Mouse (Mus musculus) midbrain, embryonic 11.5 days (tissue): ENCODE data around the gene Sfta2. TPM values are rescaled to one million over a fixed set of nuclear protein-coding genes. Genes with fewer than 3 reads are reported as not detected.
A peak's percentile ranks its signal among the peaks of the same experiment; 100 is the strongest.

Source experiments
- ATAC-seq: fragments of 200-750 bp; cut with Nextera tagmentation; 2 replicates; pipeline ENCODE4 v1.8.0; 2017; ENCODE audit warnings: moderate TSS enrichment, moderate library complexity; ENCODE audit not compliant: low FRiP score
- DNase-seq: peaks from one replicate; pipeline ENCODE4 v3.0.0; 2015; ENCODE audit warnings: low spot score; ENCODE audit errors: missing footprints
- H3K27ac ChIP-seq: fragments of 300-500 bp; sonication (generic); 2 replicates; pipeline ENCODE4 v1.5.1; 2014; ENCODE audit warnings: low read depth, low read length
- H3K27me3 ChIP-seq: fragments of 300-500 bp; sonication (generic); 2 replicates; pipeline ENCODE4 v1.6.1; 2014; ENCODE audit warnings: mild to moderate bottlenecking, low read length, moderate library complexity, mixed read lengths; ENCODE audit not compliant: control insufficient read depth, insufficient read depth
- H3K36me3 ChIP-seq: fragments of 300-500 bp; sonication (generic); 2 replicates; pipeline ENCODE4 v1.6.1; 2014; ENCODE audit warnings: mild to moderate bottlenecking, low read length, moderate library complexity, mixed read lengths; ENCODE audit not compliant: control insufficient read depth, insufficient read depth
- H3K4me1 ChIP-seq: fragments of 300-500 bp; sonication (generic); 2 replicates; pipeline ENCODE4 v1.6.1; 2014; ENCODE audit warnings: low read length; ENCODE audit not compliant: control insufficient read depth, insufficient read depth
- H3K4me2 ChIP-seq: fragments of 300-500 bp; sonication (generic); 2 replicates; pipeline ENCODE4 v1.6.1; 2014; ENCODE audit warnings: mild to moderate bottlenecking, moderate library complexity
- H3K4me3 ChIP-seq: fragments of 300-500 bp; sonication (generic); 2 replicates; pipeline ENCODE4 v1.5.1; 2014; ENCODE audit warnings: low read depth, low read length
- H3K9ac ChIP-seq: fragments of 300-500 bp; sonication (generic); 2 replicates; pipeline ENCODE4 v1.6.1; 2014; ENCODE audit warnings: low read length
- H3K9me3 ChIP-seq: fragments of 300-500 bp; sonication (generic); 2 replicates; pipeline ENCODE4 v1.6.1; 2016; ENCODE audit warnings: low read length; ENCODE audit not compliant: control insufficient read depth
- WGBS: fragments of 180-500 bp; shearing (Covaris S2); extraction: QIAGEN DNeasy Blood & Tissue Kit; methylation state at CpG from one replicate; pipeline ENCODE4 v1.1.7; 2014; 5-methylcytosine and 5-hydroxymethylcytosine counted together
- polyA plus RNA-seq: library from polyadenylated mRNA; unstranded; fragments of >200 nt; fragmentation: Nextera tagmentation; extraction: Ambion mirVana; gene quantifications from 2 replicates; pipeline ENCODE4 v1.2.1, GENCODE M21; 2014

Sfta2 gene
- polyA plus RNA-seq, 1 experiment from 2014 or later = not detected

GRCm38 (mm10) chr17:35653086-35653485, 51.7 kb downstream of the Sfta2 start:
- Histone ChIP-seq H3K36me3 (peaks cover 3% of the 10 kb centered on the region), H3K4me1 (no peaks in the 10 kb centered on the region), H3K4me2 (no peak overlapping the region), H3K27me3 (no peaks in the 10 kb centered on the region), H3K9me3 (no peaks in the 10 kb centered on the region), H3K4me3 (no peak overlapping the region), H3K27ac (no peak overlapping the region), H3K9ac (no peak overlapping the region)
- 77% methylated on average over 2 of the region's 2 CpGs for WGBS
- DNase-seq (no peak), ATAC-seq (no peak)

DNA sequence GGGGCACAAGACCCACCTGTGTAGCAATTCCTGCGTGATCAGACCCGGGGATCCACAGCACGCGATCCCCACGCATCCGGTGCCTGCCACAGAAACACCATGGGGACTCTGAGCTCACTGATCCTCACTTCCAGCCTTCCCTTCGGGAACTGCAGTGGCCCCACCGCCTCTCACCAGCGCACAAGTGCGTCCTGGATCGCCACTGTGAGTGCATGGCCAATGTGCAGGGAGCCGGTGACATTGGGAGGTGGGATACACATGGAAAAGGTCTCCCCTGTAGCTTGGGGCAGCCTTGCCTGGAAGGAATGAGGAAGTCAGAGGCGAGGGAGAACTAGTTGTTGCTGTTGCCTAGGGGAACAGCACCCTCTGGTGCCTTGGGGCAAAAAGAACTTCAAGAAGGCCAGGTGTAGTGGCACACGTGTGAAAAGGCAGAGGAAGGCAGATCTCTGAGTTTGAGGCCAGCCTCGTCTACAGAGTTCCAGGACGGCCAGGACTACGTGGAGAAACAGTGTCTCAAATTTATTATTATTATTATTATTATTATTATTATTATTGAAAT, 64.7 kb downstream of the Sfta2 start:
- Histone ChIP-seq H3K4me3 (no peak overlapping the region), H3K4me2 (peak overlapping the region; percentile 95; the same call in 1 of the 2 replicates), H3K36me3 (peaks cover 3% of the 10 kb centered on the region), H3K9ac (no peak overlapping the region), H3K27me3 (no peaks in the 10 kb centered on the region), H3K27ac (no peak overlapping the region), H3K9me3 (no peaks in the 10 kb centered on the region), H3K4me1 (peaks cover 9% of the 10 kb centered on the region)
- ATAC-seq (no peak), DNase-seq (no peak)
- 85% methylated on average over 17 of the region's 17 CpGs for WGBS

DNA sequence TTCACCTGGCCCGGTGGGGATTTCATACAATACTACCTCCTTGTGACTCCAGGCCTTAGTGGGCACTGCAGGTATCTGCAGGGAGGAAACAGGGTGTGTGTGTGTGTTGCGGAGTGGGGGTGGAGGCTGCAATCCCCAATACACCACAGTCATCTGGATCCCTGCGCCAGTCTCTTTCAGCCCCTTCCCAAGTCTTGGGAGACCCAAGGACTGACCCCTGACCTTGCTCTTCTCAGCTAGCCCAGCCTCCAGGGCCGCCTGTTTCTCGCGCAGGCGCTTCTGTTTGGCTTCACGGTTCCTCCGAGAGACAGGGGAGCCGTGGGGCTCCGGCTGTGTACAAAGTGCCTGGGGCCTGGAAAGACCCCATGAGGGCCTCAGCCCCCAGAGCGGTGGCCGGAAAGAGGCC, 65.5 kb downstream of the Sfta2 start:
- 5% methylated on average over 13 of the region's 13 CpGs for WGBS
- peaks cover 9% of the 10 kb centered on the region for H3K4me1 ChIP-seq
- peak overlapping the region; percentile 67 for H3K4me3 ChIP-seq
- peak overlapping the region; percentile 84 for H3K9ac ChIP-seq
- no peaks in the 10 kb centered on the region for H3K27me3 ChIP-seq
- H3K4me2 ChIP-seq = peak overlapping the region; percentile 95
- DNase-seq (no peak), ATAC-seq (no peak; the same call in none of the 2 replicates)
- H3K27ac ChIP-seq = peak overlapping the region; percentile 82
- peaks cover 3% of the 10 kb centered on the region for H3K36me3 ChIP-seq
- H3K9me3 ChIP-seq = no peaks in the 10 kb centered on the region

- H3K9me3 ChIP-seq = no peaks in the 10 kb centered on the region
- H3K4me2 ChIP-seq = peak within 1 kb of the TSS; percentile 95
- WGBS = under 1% methylated on average over 61 of the region's 61 CpGs
- H3K4me1 ChIP-seq = peaks cover 9% of the 10 kb centered on the region
- peak within 1 kb of the TSS; percentile 82 for H3K27ac ChIP-seq
- H3K27me3 ChIP-seq = no peaks in the 10 kb centered on the region
- peak; percentile 100 for DNase-seq
- ATAC-seq = peak; percentile 91
- H3K9ac ChIP-seq = peak within 1 kb of the TSS; percentile 84
- H3K4me3 ChIP-seq = peak within 1 kb of the TSS; percentile 67
- H3K36me3 ChIP-seq = peaks cover 3% of the 10 kb centered on the region
These were observed 66.2 kb downstream of the Sfta2 start, which contains the start of gene Vars2 for GRCm38 (mm10) chr17:35667334-35668065. Gene Vars2, minus strand, starts transcription at chr17:35667592.

- no peak overlapping the region for H3K27ac ChIP-seq
- H3K27me3 ChIP-seq = no peaks in the 10 kb centered on the region
- H3K36me3 ChIP-seq = no peaks in the 10 kb centered on the region
- H3K9me3 ChIP-seq = no peaks in the 10 kb centered on the region
- H3K4me3 ChIP-seq = no peak overlapping the region
- no peak for ATAC-seq
- DNase-seq = no peak
- no peak overlapping the region for H3K4me2 ChIP-seq
- WGBS = 92% methylated on average over 9 of the region's 9 CpGs
- H3K4me1 ChIP-seq = peaks cover 16% of the 10 kb centered on the region
- no peak overlapping the region for H3K9ac ChIP-seq
These were observed 68.4 kb downstream of the Sfta2 start for GRCm38 (mm10) chr17:35669731-35670130.

DNA sequence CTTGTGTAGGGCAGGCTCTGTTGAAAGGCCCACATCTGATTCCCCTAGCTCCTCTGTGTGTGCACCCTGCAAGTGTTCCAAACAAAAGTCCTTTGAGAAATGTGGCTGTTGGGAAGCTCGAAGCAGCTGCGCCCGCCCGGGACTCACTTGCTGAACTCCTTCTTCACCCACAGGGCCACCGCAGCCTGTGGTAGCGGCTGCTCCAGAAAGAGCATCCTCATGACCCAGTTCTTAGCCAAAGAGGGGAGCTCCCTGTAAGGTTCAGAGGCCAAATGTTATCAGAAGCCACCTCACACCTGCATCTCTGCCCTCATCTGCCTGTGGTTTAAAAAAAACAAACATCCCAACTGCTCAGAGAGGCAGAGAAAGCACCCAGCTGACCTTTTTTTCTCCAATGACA, 70.5 kb downstream of the Sfta2 start:
- WGBS = 89% methylated on average over 6 of the region's 6 CpGs
- no peak overlapping the region for H3K4me2 ChIP-seq
- no peak overlapping the region for H3K9ac ChIP-seq
- no peaks in the 10 kb centered on the region for H3K9me3 ChIP-seq
- peaks cover 11% of the 10 kb centered on the region for H3K4me1 ChIP-seq
- no peak overlapping the region for H3K27ac ChIP-seq
- DNase-seq (no peak), ATAC-seq (no peak)
- no peaks in the 10 kb centered on the region for H3K27me3 ChIP-seq
- no peak overlapping the region for H3K4me3 ChIP-seq
- no peaks in the 10 kb centered on the region for H3K36me3 ChIP-seq

GRCm38 (mm10) chr17:35672527-35672926, 71.2 kb downstream of the Sfta2 start:
- H3K4me3 ChIP-seq = no peak overlapping the region
- no peaks in the 10 kb centered on the region for H3K27me3 ChIP-seq
- H3K27ac ChIP-seq = no peak overlapping the region
- no peaks in the 10 kb centered on the region for H3K36me3 ChIP-seq
- peaks cover 11% of the 10 kb centered on the region for H3K4me1 ChIP-seq
- no peaks in the 10 kb centered on the region for H3K9me3 ChIP-seq
- ATAC-seq (no peak), DNase-seq (no peak)
- H3K9ac ChIP-seq = no peak overlapping the region
- no peak overlapping the region for H3K4me2 ChIP-seq
- 88% methylated on average over 6 of the region's 6 CpGs for WGBS

GRCm38 (mm10) chr17:35673416-35674035, 72.2 kb downstream of the Sfta2 start, which contains the start of gene Gtf2h4:
Gene Gtf2h4, minus strand, starts transcription at chr17:35673739.
- 4% methylated on average over 23 of the region's 23 CpGs for WGBS
- H3K4me2 ChIP-seq = peak within 1 kb of the TSS; percentile 69
- peak within 1 kb of the TSS; percentile 57 for H3K4me3 ChIP-seq
- no peaks in the 10 kb centered on the region for H3K9me3 ChIP-seq
- peaks cover 7% of the 10 kb centered on the region for H3K4me1 ChIP-seq
- H3K27me3 ChIP-seq = no peaks in the 10 kb centered on the region
- no peaks in the 10 kb centered on the region for H3K36me3 ChIP-seq
- peak within 1 kb of the TSS; percentile 66 for H3K9ac ChIP-seq
- no peak within 1 kb of the TSS for H3K27ac ChIP-seq
- ATAC-seq (peak; percentile 96), DNase-seq (peak; percentile 98)

GRCm38 (mm10) chr17:35680591-35680990, 79.2 kb downstream of the Sfta2 start:
- H3K27ac ChIP-seq = no peak overlapping the region
- H3K4me2 ChIP-seq = no peak overlapping the region
- H3K4me1 ChIP-seq = peaks cover 2% of the 10 kb centered on the region; the same call in 1 of the 2 replicates
- peaks cover 39% of the 10 kb centered on the region for H3K36me3 ChIP-seq
- peak; percentile 40; the same call in 1 of the 2 replicates for ATAC-seq
- no peaks in the 10 kb centered on the region for H3K27me3 ChIP-seq
- no peak overlapping the region for H3K4me3 ChIP-seq
- H3K9me3 ChIP-seq = no peaks in the 10 kb centered on the region
- no peak overlapping the region for H3K9ac ChIP-seq
- WGBS = 46% methylated on average over 6 of the region's 6 CpGs
- no peak for DNase-seq
